Mouse (Mus musculus): ENCODE measurements around the gene 4930469K13Rik. TPM values are rescaled to one million over a fixed set of nuclear protein-coding genes. Genes with fewer than 3 reads are reported as not detected.
A peak's percentile ranks its signal among the peaks of the same experiment; 100 is the strongest.
"Not testable (repeated sequence)": the region's sequence is repeated elsewhere in the genome, so short reads cannot be mapped to it uniquely, and the experiment has no call there.

4930469K13Rik gene
- 0.46 TPM in 1 of 2 replicates, not detected in the other for polyA plus RNA-seq (2015; fragmentation: Nextera tagmentation; extraction: Ambion mirVana)

GRCm38 (mm10) chr11:34098422-34098821, at the start of gene 4930469K13Rik:
Gene 4930469K13Rik (minus strand): TSS chr11:34098554.
- 82% methylated on average over 10 of the region's 10 CpGs for WGBS
- H3K27me3 ChIP-seq, result no peaks in the 10 kb centered on the region
- H3K9ac ChIP-seq, result no peak within 1 kb of the TSS
- no peaks in the 10 kb centered on the region for H3K9me3 ChIP-seq
- no peak within 1 kb of the TSS for H3K27ac ChIP-seq
- no peak for ATAC-seq (ENCODE audit: borderline replicate concordance, extremely low read depth, low FRiP score, low TSS enrichment)
- no peaks in the 10 kb centered on the region for H3K4me1 ChIP-seq
- no peaks in the 10 kb centered on the region for H3K36me3 ChIP-seq
- H3K4me3 ChIP-seq, result no peak within 1 kb of the TSS
- no peak within 1 kb of the TSS for H3K4me2 ChIP-seq

- no peaks in the 10 kb centered on the region for H3K4me1 ChIP-seq
- WGBS, result 66% methylated on average over 5 of the region's 5 CpGs
- H3K27me3 ChIP-seq, result no peaks in the 10 kb centered on the region
- no peak for ATAC-seq (ENCODE audit: borderline replicate concordance, extremely low read depth, low FRiP score, low TSS enrichment)
- no peaks in the 10 kb centered on the region for H3K36me3 ChIP-seq
- no peak overlapping the region for H3K4me2 ChIP-seq
- H3K9me3 ChIP-seq, result no peaks in the 10 kb centered on the region
- no peak overlapping the region for H3K27ac ChIP-seq
- no peak overlapping the region for H3K9ac ChIP-seq
- no peak overlapping the region for H3K4me3 ChIP-seq
These were observed 48.6 kb upstream of the 4930469K13Rik start for GRCm38 (mm10) chr11:34146934-34147333.

- no peaks in the 10 kb centered on the region for H3K36me3 ChIP-seq
These were observed 46.1 kb upstream of the 4930469K13Rik start for GRCm38 (mm10) chr11:34144421-34144820.

GRCm38 (mm10) chr11:34143984-34144383, 45.6 kb upstream of the 4930469K13Rik start:
- Histone ChIP-seq H3K9me3 (no peaks in the 10 kb centered on the region), H3K27ac (no peak overlapping the region), H3K27me3 (no peaks in the 10 kb centered on the region), H3K36me3 (no peaks in the 10 kb centered on the region), H3K4me1 (no peaks in the 10 kb centered on the region), H3K9ac (no peak overlapping the region), H3K4me2 (no peak overlapping the region), H3K4me3 (no peak overlapping the region)
- no peak for ATAC-seq (ENCODE audit: borderline replicate concordance, extremely low read depth, low FRiP score, low TSS enrichment)
- 69% methylated on average over 5 of the region's 5 CpGs for WGBS

More at GRCm38 (mm10) chr11:34144421-34144820, 46.1 kb upstream of the 4930469K13Rik start:
- WGBS, result 68% methylated on average over 4 of the region's 4 CpGs
- H3K27me3 ChIP-seq, result no peaks in the 10 kb centered on the region
- no peak overlapping the region for H3K9ac ChIP-seq
- H3K4me3 ChIP-seq, result no peak overlapping the region
- no peak for ATAC-seq (ENCODE audit: borderline replicate concordance, extremely low read depth, low FRiP score, low TSS enrichment)
- H3K4me2 ChIP-seq, result no peak overlapping the region
- H3K9me3 ChIP-seq, result no peaks in the 10 kb centered on the region
- H3K27ac ChIP-seq, result no peak overlapping the region
- H3K4me1 ChIP-seq, result no peaks in the 10 kb centered on the region

GRCm38 (mm10) chr11:34139296-34139695, 40.9 kb upstream of the 4930469K13Rik start:
- Histone ChIP-seq H3K36me3 (no peaks in the 10 kb centered on the region), H3K9me3 (no peaks in the 10 kb centered on the region), H3K4me3 (no peak overlapping the region), H3K9ac (no peak overlapping the region), H3K4me1 (no peaks in the 10 kb centered on the region), H3K27ac (no peak overlapping the region), H3K27me3 (no peaks in the 10 kb centered on the region), H3K4me2 (no peak overlapping the region)
- 86% methylated on average over 8 of the region's 8 CpGs for WGBS
- no peak for ATAC-seq (ENCODE audit: borderline replicate concordance, extremely low read depth, low FRiP score, low TSS enrichment)

- Histone ChIP-seq H3K27me3 (no peaks in the 10 kb centered on the region), H3K9ac (no peak overlapping the region), H3K27ac (no peak overlapping the region), H3K9me3 (no peaks in the 10 kb centered on the region), H3K4me1 (no peaks in the 10 kb centered on the region), H3K4me2 (no peak overlapping the region), H3K4me3 (no peak overlapping the region), H3K36me3 (no peaks in the 10 kb centered on the region)
- ATAC-seq (ENCODE audit: borderline replicate concordance, extremely low read depth, low FRiP score, low TSS enrichment), result no peak
- WGBS, result 73% methylated on average over 2 of the region's 2 CpGs
These were observed 30.1 kb upstream of the 4930469K13Rik start for GRCm38 (mm10) chr11:34128412-34128811.

- not testable (repeated sequence) for ATAC-seq (ENCODE audit: borderline replicate concordance, extremely low read depth, low FRiP score, low TSS enrichment); H3K9me3 ChIP-seq; H3K36me3 ChIP-seq; H3K4me2 ChIP-seq; H3K9ac ChIP-seq; H3K27ac ChIP-seq; H3K27me3 ChIP-seq; H3K4me3 ChIP-seq; H3K4me1 ChIP-seq
- WGBS, result 58% methylated on average over 3 of the region's 3 CpGs
These were observed 27.4 kb upstream of the 4930469K13Rik start for GRCm38 (mm10) chr11:34125727-34126126.

GRCm38 (mm10) chr11:34124852-34125251, 26.5 kb upstream of the 4930469K13Rik start:
- Histone ChIP-seq H3K9me3 (no peaks in the 10 kb centered on the region), H3K27ac (no peak overlapping the region), H3K9ac (no peak overlapping the region), H3K36me3 (no peaks in the 10 kb centered on the region), H3K4me1 (no peaks in the 10 kb centered on the region), H3K4me3 (no peak overlapping the region), H3K27me3 (no peaks in the 10 kb centered on the region; the same call in 1 of the 2 replicates), H3K4me2 (no peak overlapping the region)
- no peak for ATAC-seq (ENCODE audit: borderline replicate concordance, extremely low read depth, low FRiP score, low TSS enrichment)
- WGBS, result 31% methylated on average over 7 of the region's 7 CpGs

GRCm38 (mm10) chr11:34123147-34123546, 24.8 kb upstream of the 4930469K13Rik start:
- WGBS, result 10% methylated on average over 2 of the region's 2 CpGs
- Histone ChIP-seq H3K9me3 (no peaks in the 10 kb centered on the region), H3K36me3 (no peaks in the 10 kb centered on the region), H3K9ac (no peak overlapping the region), H3K27ac (no peak overlapping the region), H3K4me1 (no peaks in the 10 kb centered on the region), H3K27me3 (no peaks in the 10 kb centered on the region; the same call in 1 of the 2 replicates), H3K4me3 (no peak overlapping the region), H3K4me2 (no peak overlapping the region)
- ATAC-seq (ENCODE audit: borderline replicate concordance, extremely low read depth, low FRiP score, low TSS enrichment), result no peak

- no peaks in the 10 kb centered on the region; the same call in 1 of the 2 replicates for H3K27me3 ChIP-seq
- no peak for ATAC-seq (ENCODE audit: borderline replicate concordance, extremely low read depth, low FRiP score, low TSS enrichment)
- H3K9me3 ChIP-seq, result no peaks in the 10 kb centered on the region
- H3K4me1 ChIP-seq, result no peaks in the 10 kb centered on the region
- no peak overlapping the region for H3K4me2 ChIP-seq
- no peaks in the 10 kb centered on the region for H3K36me3 ChIP-seq
- H3K27ac ChIP-seq, result no peak overlapping the region
- 69% methylated on average over 3 of the region's 3 CpGs for WGBS
- no peak overlapping the region for H3K9ac ChIP-seq
- no peak overlapping the region for H3K4me3 ChIP-seq
These were observed 20.0 kb upstream of the 4930469K13Rik start for GRCm38 (mm10) chr11:34118319-34118718.

GRCm38 (mm10) chr11:34117581-34117980, 19.2 kb upstream of the 4930469K13Rik start:
- Histone ChIP-seq H3K4me1 (no peaks in the 10 kb centered on the region), H3K27me3 (no peaks in the 10 kb centered on the region), H3K9me3 (no peaks in the 10 kb centered on the region), H3K36me3 (no peaks in the 10 kb centered on the region), H3K27ac (no peak overlapping the region), H3K4me3 (no peak overlapping the region), H3K4me2 (no peak overlapping the region), H3K9ac (no peak overlapping the region)
- ATAC-seq (ENCODE audit: borderline replicate concordance, extremely low read depth, low FRiP score, low TSS enrichment), result no peak
- WGBS, result 77% methylated on average over 3 of the region's 3 CpGs

- Histone ChIP-seq H3K27me3 (no peaks in the 10 kb centered on the region), H3K9ac (no peak overlapping the region), H3K9me3 (no peaks in the 10 kb centered on the region), H3K27ac (no peak overlapping the region), H3K4me1 (no peaks in the 10 kb centered on the region), H3K36me3 (no peaks in the 10 kb centered on the region), H3K4me2 (no peak overlapping the region), H3K4me3 (no peak overlapping the region)
- peak; percentile 62; the same call in 1 of the 2 replicates for ATAC-seq (ENCODE audit: borderline replicate concordance, extremely low read depth, low FRiP score, low TSS enrichment)
- WGBS, result 19% methylated on average over 2 of the region's 2 CpGs
These were observed 18.3 kb upstream of the 4930469K13Rik start for GRCm38 (mm10) chr11:34116572-34117135.

- 58% methylated on average over 2 of the region's 2 CpGs for WGBS
- H3K4me2 ChIP-seq, result no peak overlapping the region
- no peaks in the 10 kb centered on the region for H3K9me3 ChIP-seq
- no peaks in the 10 kb centered on the region for H3K36me3 ChIP-seq
- H3K9ac ChIP-seq, result no peak overlapping the region
- H3K4me1 ChIP-seq, result no peaks in the 10 kb centered on the region
- H3K4me3 ChIP-seq, result no peak overlapping the region
- no peak for ATAC-seq (ENCODE audit: borderline replicate concordance, extremely low read depth, low FRiP score, low TSS enrichment)
- H3K27ac ChIP-seq, result no peak overlapping the region
- H3K27me3 ChIP-seq, result no peaks in the 10 kb centered on the region
These were observed 15.4 kb upstream of the 4930469K13Rik start for GRCm38 (mm10) chr11:34113760-34114159.

Data from lung, embryonic 15.5 days (tissue).